Mouse (Mus musculus): ENCODE results near the gene Ctrl.
A peak's percentile ranks its signal among the peaks of the same experiment; 100 is the strongest.

Gene Ctrl

GRCm38 (mm10) chr8:105937496-105938305 is 4.0 kb upstream of the Ctrl start:
- DNase-seq (ENCODE audit: low read depth), result no peak

- DNase-seq (ENCODE audit: low read depth), result peak; percentile 85
Observed at GRCm38 (mm10) chr8:105936866-105937475, 3.3 kb upstream of the Ctrl start.

- DNase-seq (ENCODE audit: low read depth), result no peak
Observed at GRCm38 (mm10) chr8:105935863-105936603, 2.4 kb upstream of the Ctrl start.

- no peak for DNase-seq (ENCODE audit: low read depth)
Observed at GRCm38 (mm10) chr8:105935105-105935504, 1.4 kb upstream of the Ctrl start.

GRCm38 (mm10) chr8:105932525-105932924 is 1.1 kb downstream of the Ctrl start:
- DNase-seq (ENCODE audit: low read depth), result no peak

GRCm38 (mm10) chr8:105931271-105931670 is 2.4 kb downstream of the Ctrl start:
- no peak for DNase-seq (ENCODE audit: low read depth)

GRCm38 (mm10) chr8:105930602-105931001 is 3.1 kb downstream of the Ctrl start:
- DNase-seq (ENCODE audit: low read depth), result peak; percentile 70

- no peak for DNase-seq (ENCODE audit: low read depth)
Observed at GRCm38 (mm10) chr8:105925123-105925522, 8.5 kb downstream of the Ctrl start.

GRCm38 (mm10) chr8:105919390-105919789 is 14.3 kb downstream of the Ctrl start:
- no peak for DNase-seq (ENCODE audit: low read depth)

- no peak for DNase-seq (ENCODE audit: low read depth)
Observed at GRCm38 (mm10) chr8:105900941-105901616, 32.6 kb downstream of the Ctrl start.

- peak; percentile 89 for DNase-seq (ENCODE audit: low read depth)
Observed at GRCm38 (mm10) chr8:105900180-105900940, 33.3 kb downstream of the Ctrl start, which contains the start of gene Pskh1. Gene Pskh1 (plus strand): TSS chr8:105900441.

GRCm38 (mm10) chr8:105897801-105898480 is 35.7 kb downstream of the Ctrl start:
- no peak for DNase-seq (ENCODE audit: low read depth)

GRCm38 (mm10) chr8:105893339-105893738 is 40.3 kb downstream of the Ctrl start, which contains the start of gene Nrn1l:
Gene Nrn1l (plus strand): TSS chr8:105893567.
- DNase-seq (ENCODE audit: low read depth), result no peak

- DNase-seq (ENCODE audit: low read depth), result no peak
Observed at GRCm38 (mm10) chr8:105892432-105892831, 41.2 kb downstream of the Ctrl start.

- no peak for DNase-seq (ENCODE audit: low read depth)
Observed at GRCm38 (mm10) chr8:105890870-105891269, 42.8 kb downstream of the Ctrl start.

GRCm38 (mm10) chr8:105889756-105890465 is 43.8 kb downstream of the Ctrl start:
- DNase-seq (ENCODE audit: low read depth), result no peak

All from c-Kit-positive CD71-negative TER-119-negative erythroid progenitor cells, embryonic 14.5 days (primary cell).